Mouse (Mus musculus) intestine, postnatal 0 days (tissue): ENCODE data around the gene Glrx. TPM values are rescaled to one million over a fixed set of nuclear protein-coding genes. Genes with fewer than 3 reads are reported as not detected.
"Not testable (repeated sequence)": the region's sequence is repeated elsewhere in the genome, so short reads cannot be mapped to it uniquely, and the experiment has no call there.

Experiments
- ATAC-seq: fragments of 200-750 bp; cut with Nextera tagmentation; 2 replicates; pipeline ENCODE4 v1.8.0; 2017; ENCODE audit warnings: mild to moderate bottlenecking, moderate TSS enrichment, moderate library complexity
- H3K27ac ChIP-seq: fragments of 300-500 bp; sonication (generic); 2 replicates; pipeline ENCODE4 v1.5.1; 2014; ENCODE audit warnings: mild to moderate bottlenecking, low read depth, low read length, moderate library complexity
- H3K27me3 ChIP-seq: fragments of 300-500 bp; sonication (generic); replicated peaks from 2 replicates; pipeline ENCODE4 v1.6.1; 2014; ENCODE audit warnings: low read length, mixed read lengths; ENCODE audit not compliant: control insufficient read depth, insufficient read depth
- H3K36me3 ChIP-seq: fragments of 300-500 bp; sonication (generic); 2 replicates; pipeline ENCODE4 v1.6.1; 2014; ENCODE audit warnings: mild to moderate bottlenecking, moderate library complexity; ENCODE audit not compliant: control insufficient read depth, insufficient read depth
- H3K4me1 ChIP-seq: fragments of 300-500 bp; sonication (generic); replicated peaks from 2 replicates; pipeline ENCODE4 v1.6.1; 2014; ENCODE audit warnings: antibody characterized with exemption, low read length, mixed read lengths; ENCODE audit not compliant: control insufficient read depth, insufficient read depth
- H3K4me2 ChIP-seq: fragments of 300-500 bp; sonication (generic); replicated peaks from 2 replicates; pipeline ENCODE4 v1.6.1; 2014; ENCODE audit warnings: low read depth, mild to moderate bottlenecking, moderate library complexity
- H3K4me3 ChIP-seq: fragments of 300-500 bp; sonication (generic); 2 replicates; pipeline ENCODE4 v1.5.1; 2014; ENCODE audit warnings: low read depth, low read length
- H3K9ac ChIP-seq: fragments of 300-500 bp; sonication (generic); 2 replicates; pipeline ENCODE4 v1.6.1; 2014; ENCODE audit warnings: mild to moderate bottlenecking, low read depth, low read length
- H3K9me3 ChIP-seq: fragments of 300-500 bp; sonication (generic); 2 replicates; pipeline ENCODE4 v1.6.1; 2016; ENCODE audit warnings: mixed run types; ENCODE audit not compliant: control insufficient read depth
- CTCF ChIP-seq: sonication (generic); IDR thresholded peaks from 2 replicates; pipeline ENCODE4 v1.5.1; 2016; ENCODE audit warnings: low read depth, mild to moderate bottlenecking, control low read depth, antibody characterized with exemption, moderate library complexity
- WGBS: fragments of 180-500 bp; shearing (Covaris S2); extraction: QIAGEN DNeasy Blood & Tissue Kit; methylation state at CpG from one replicate; pipeline ENCODE4 v1.1.7; 2014; 5-methylcytosine and 5-hydroxymethylcytosine counted together
- polyA plus RNA-seq: library from polyadenylated mRNA; unstranded; fragments of >200 nt; fragmentation: Nextera tagmentation; extraction: Ambion mirVana; gene quantifications from 2 replicates; pipeline ENCODE4 v1.2.1, GENCODE M21; 2015

The Glrx gene
- polyA plus RNA-seq, 1 experiment from 2014 or later, result 609 TPM

- H3K27me3 ChIP-seq, result no peaks in the 10 kb centered on the region
- no peaks in the 10 kb centered on the region for H3K9me3 ChIP-seq
- no peak overlapping the region for H3K4me2 ChIP-seq
- no peak for TF ChIP-seq CTCF
- H3K4me3 ChIP-seq, result no peak overlapping the region
- no peak overlapping the region for H3K27ac ChIP-seq
- H3K36me3 ChIP-seq, result no peaks in the 10 kb centered on the region
- no peak for ATAC-seq
- H3K9ac ChIP-seq, result no peak overlapping the region
- no peaks in the 10 kb centered on the region for H3K4me1 ChIP-seq
Observed at GRCm38 (mm10) chr13:75819898-75820297, 19.8 kb upstream of the Glrx start.

GRCm38 (mm10) chr13:75822366-75822765 lies 17.3 kb upstream of the Glrx start:
- H3K4me2 ChIP-seq, H3K27me3 ChIP-seq, H3K9me3 ChIP-seq, ATAC-seq, H3K27ac ChIP-seq, H3K4me3 ChIP-seq, H3K9ac ChIP-seq, H3K4me1 ChIP-seq, H3K36me3 ChIP-seq: not testable (repeated sequence)
- 84% methylated on average over 4 of the region's 4 CpGs for WGBS

GRCm38 (mm10) chr13:75823201-75823600 lies 16.5 kb upstream of the Glrx start:
- Histone ChIP-seq H3K27ac (no peak overlapping the region), H3K4me2 (no peak overlapping the region), H3K4me3 (no peak overlapping the region), H3K36me3 (no peaks in the 10 kb centered on the region), H3K4me1 (no peaks in the 10 kb centered on the region), H3K27me3 (no peaks in the 10 kb centered on the region), H3K9ac (no peak overlapping the region), H3K9me3 (no peaks in the 10 kb centered on the region)
- no peak for TF ChIP-seq CTCF
- ATAC-seq, result no peak
- WGBS, result 89% methylated on average over 8 of the region's 9 CpGs

GRCm38 (mm10) chr13:75824611-75825319 lies 14.9 kb upstream of the Glrx start:
- Histone ChIP-seq H3K4me3 (no peak overlapping the region), H3K36me3 (no peaks in the 10 kb centered on the region), H3K27ac (no peak overlapping the region), H3K9ac (no peak overlapping the region), H3K9me3 (no peaks in the 10 kb centered on the region), H3K27me3 (no peaks in the 10 kb centered on the region), H3K4me2 (no peak overlapping the region), H3K4me1 (no peaks in the 10 kb centered on the region)
- WGBS, result 83% methylated on average over 5 of the region's 5 CpGs
- ATAC-seq, result no peak
- TF ChIP-seq CTCF, result no peak

- H3K9ac ChIP-seq, result no peak overlapping the region
- no peak overlapping the region for H3K27ac ChIP-seq
- H3K4me2 ChIP-seq, result no peak overlapping the region
- WGBS, result 95% methylated on average over 1 of the region's 1 CpGs
- no peaks in the 10 kb centered on the region for H3K27me3 ChIP-seq
- no peak for TF ChIP-seq CTCF
- H3K4me3 ChIP-seq, result no peak overlapping the region
- no peak for ATAC-seq
- H3K4me1 ChIP-seq, result no peaks in the 10 kb centered on the region
- no peaks in the 10 kb centered on the region for H3K9me3 ChIP-seq
- no peaks in the 10 kb centered on the region for H3K36me3 ChIP-seq
Observed at GRCm38 (mm10) chr13:75825388-75825787, 14.3 kb upstream of the Glrx start.

- 81% methylated on average over 1 of the region's 1 CpGs for WGBS
- no peaks in the 10 kb centered on the region for H3K9me3 ChIP-seq
- no peaks in the 10 kb centered on the region for H3K27me3 ChIP-seq
- no peak for TF ChIP-seq CTCF
- H3K27ac ChIP-seq, result no peak overlapping the region
- peaks cover 9% of the 10 kb centered on the region; the same call in 1 of the 2 replicates for H3K4me1 ChIP-seq
- no peak overlapping the region for H3K9ac ChIP-seq
- H3K4me2 ChIP-seq, result no peak overlapping the region
- H3K36me3 ChIP-seq, result no peaks in the 10 kb centered on the region
- ATAC-seq, result no peak
- H3K4me3 ChIP-seq, result no peak overlapping the region
Observed at GRCm38 (mm10) chr13:75830708-75831107, 9.0 kb upstream of the Glrx start.

- no peak for TF ChIP-seq CTCF
- Histone ChIP-seq H3K36me3 (no peaks in the 10 kb centered on the region), H3K4me2 (no peak overlapping the region), H3K9ac (no peak overlapping the region), H3K4me3 (no peak overlapping the region), H3K27me3 (no peaks in the 10 kb centered on the region), H3K9me3 (no peaks in the 10 kb centered on the region), H3K27ac (no peak overlapping the region), H3K4me1 (peaks cover 9% of the 10 kb centered on the region)
- 74% methylated on average over 6 of the region's 6 CpGs for whole genome bisulfite sequencing
- no peak for ATAC-seq
Observed at GRCm38 (mm10) chr13:75831710-75832109, 8.0 kb upstream of the Glrx start.
